Mouse (Mus musculus): ENCODE results near the gene Vamp4. TPM values are rescaled to one million over a fixed set of nuclear protein-coding genes. Genes with fewer than 3 reads are reported as not detected.
"Not testable (repeated sequence)": the region's sequence is repeated elsewhere in the genome, so short reads cannot be mapped to it uniquely, and the experiment has no call there.

Gene Vamp4
- total RNA-seq, 1 experiment from 2014 or later, result 38.6 TPM

GRCm38 (mm10) chr1:162589443-162589842, 19.1 kb downstream of the Vamp4 start:
- DNase-seq, result peak; percentile 5

- no peak for DNase-seq
These were observed 20.2 kb downstream of the Vamp4 start for GRCm38 (mm10) chr1:162590415-162590997.

- no peak for DNase-seq
These were observed 27.2 kb downstream of the Vamp4 start for GRCm38 (mm10) chr1:162597379-162598102.

GRCm38 (mm10) chr1:162599617-162600016, 29.3 kb downstream of the Vamp4 start:
- DNase-seq, result no peak

- no peak for DNase-seq
These were observed 31.0 kb downstream of the Vamp4 start for GRCm38 (mm10) chr1:162601288-162601687.

- no peak for DNase-seq
These were observed 37.8 kb downstream of the Vamp4 start for GRCm38 (mm10) chr1:162608127-162608526.

GRCm38 (mm10) chr1:162609633-162610250, 39.4 kb downstream of the Vamp4 start:
- peak; percentile 8 for DNase-seq

GRCm38 (mm10) chr1:162611191-162611590, 40.9 kb downstream of the Vamp4 start:
- no peak for DNase-seq

- DNase-seq, result no peak
These were observed 45.2 kb downstream of the Vamp4 start for GRCm38 (mm10) chr1:162615511-162615910.

- no peak for DNase-seq
These were observed 50.2 kb downstream of the Vamp4 start for GRCm38 (mm10) chr1:162620487-162620886.

- no peak for DNase-seq
These were observed 53.6 kb downstream of the Vamp4 start for GRCm38 (mm10) chr1:162623895-162624294.

- DNase-seq, result no peak
These were observed 54.9 kb downstream of the Vamp4 start for GRCm38 (mm10) chr1:162625229-162625628.

GRCm38 (mm10) chr1:162627821-162628220, 57.5 kb downstream of the Vamp4 start:
- DNase-seq, result not testable (repeated sequence)

- DNase-seq, result not testable (repeated sequence)
These were observed 58.0 kb downstream of the Vamp4 start for GRCm38 (mm10) chr1:162628326-162628725.

GRCm38 (mm10) chr1:162635291-162635931, 65.1 kb downstream of the Vamp4 start:
- not testable (repeated sequence) for DNase-seq

GRCm38 (mm10) chr1:162636516-162636915, 66.2 kb downstream of the Vamp4 start:
- no peak for DNase-seq

GRCm38 (mm10) chr1:162638535-162638934, 68.2 kb downstream of the Vamp4 start:
- DNase-seq, result no peak

GRCm38 (mm10) chr1:162639051-162639750, 68.9 kb downstream of the Vamp4 start, which contains the start of gene Myoc:
Myoc (plus strand) TSS chr1:162639155.
- no peak for DNase-seq

- DNase-seq, result no peak
These were observed 69.5 kb downstream of the Vamp4 start for GRCm38 (mm10) chr1:162639861-162640260.

GRCm38 (mm10) chr1:162642591-162642990, 72.3 kb downstream of the Vamp4 start:
- no peak for DNase-seq

- peak; percentile 63 for DNase-seq
These were observed 73.4 kb downstream of the Vamp4 start for GRCm38 (mm10) chr1:162643752-162644151.

GRCm38 (mm10) chr1:162646083-162646686, 75.9 kb downstream of the Vamp4 start:
- DNase-seq, result no peak
